Mouse (Mus musculus): Measurements from ENCODE around the gene Fam92a. TPM values are rescaled to one million over a fixed set of nuclear protein-coding genes. Genes with fewer than 3 reads are reported as not detected.

The Fam92a gene
- polyA plus RNA-seq (2017; shearing (Covaris generic)): 29.9 TPM

DNA sequence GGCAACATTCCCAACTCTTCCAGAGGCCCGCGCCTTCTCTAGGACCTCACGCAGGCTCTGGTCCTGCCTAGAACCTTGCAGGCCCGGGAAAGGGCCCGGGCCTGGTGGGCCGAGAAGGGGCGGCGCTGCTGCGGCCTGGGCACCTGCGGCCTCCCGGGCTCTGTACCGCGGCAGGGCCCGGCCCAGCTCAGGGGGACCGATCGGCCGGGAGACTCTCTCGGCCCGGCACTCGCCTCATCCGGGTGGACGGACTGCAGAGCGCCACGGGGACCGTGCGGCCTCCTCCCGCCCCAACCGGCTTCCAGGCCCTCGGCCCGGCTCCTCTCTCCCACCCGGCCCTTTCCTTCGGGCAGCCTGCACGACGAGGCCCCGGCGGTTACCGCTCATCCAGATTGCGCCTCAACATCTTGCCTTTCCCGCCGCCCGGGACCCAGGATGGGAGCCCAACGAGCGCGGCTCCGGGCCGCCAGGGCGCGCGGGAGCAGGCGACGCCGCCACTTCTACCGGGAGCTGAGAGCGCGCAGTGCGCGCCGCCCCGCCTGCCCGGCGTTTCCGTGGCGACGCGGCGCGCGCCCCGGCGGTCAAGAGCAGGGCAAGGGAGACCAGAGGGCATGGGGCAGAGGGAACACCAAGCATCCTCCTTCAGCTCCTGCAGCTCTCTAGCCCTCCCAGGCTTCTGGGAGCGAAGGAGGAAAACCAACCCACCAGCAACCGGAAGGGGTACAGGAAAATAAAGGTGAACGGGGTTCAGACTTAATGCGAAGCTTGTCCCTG, at the start of gene Fam92a:
Gene Fam92a (minus strand): TSS at position 698 of the 774 bp plus-strand sequence.

DNA sequence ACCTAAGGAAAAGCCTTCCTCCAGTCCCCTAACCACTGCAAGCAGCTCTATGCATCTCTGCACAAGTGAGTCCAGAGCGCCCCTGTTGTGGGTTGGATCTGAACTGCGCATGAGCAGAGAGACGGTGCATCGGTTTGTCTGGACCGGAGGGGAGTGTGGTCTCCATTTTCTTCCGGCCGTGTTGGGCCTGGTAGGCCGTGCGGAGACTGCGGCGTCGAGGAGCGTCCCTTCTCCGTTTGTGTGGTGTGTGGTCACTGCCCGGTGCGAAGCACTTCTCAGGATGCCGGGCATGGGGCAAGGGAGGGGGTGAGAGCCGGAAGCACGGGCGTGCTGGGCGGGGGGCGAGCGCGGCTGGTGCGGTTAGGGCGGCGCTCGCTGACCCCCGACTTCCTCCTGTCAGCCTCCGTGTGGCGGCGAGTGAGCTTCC, 31.7 kb downstream of the Fam92a start, which contains the start of gene Rbm12b1:
Gene Rbm12b1 (plus strand): TSS at position 124 of the 427 bp plus-strand sequence.

Other genes starting within 250 kb of the Fam92a start
- 0.17 TPM for gene Gm10604, start 190.8 kb downstream of the Fam92a start, polyA plus RNA-seq (2017; shearing (Covaris generic))
- 16.9 TPM for gene Rbm12b2, start 82.6 kb downstream of the Fam92a start, polyA plus RNA-seq (2017; shearing (Covaris generic))
- gene Rbm12b1, start 31.8 kb downstream of the Fam92a start, polyA plus RNA-seq (2017; shearing (Covaris generic)): 19.4 TPM

All from CD4-positive, CD25-positive, alpha-beta regulatory T cell, adult 9 weeks (primary cell).